Mouse (Mus musculus) MEL (cell line): Measurements from ENCODE around the gene Fgfrl1.

ENCODE experiments used
- BHLHE40 ChIP-seq: IDR thresholded peaks from 2 replicates; pipeline ENCODE4 v1.6.1; 2012; ENCODE audit warnings: low read depth, mild to moderate bottlenecking, inconsistent platforms, low read length, improper control_type of control experiment, borderline replicate concordance
- CTCF ChIP-seq, 3 experiments: IDR thresholded peaks in 2 of 3; conservative IDR thresholded peaks in 1 of 3; 2 replicates each; pipeline ENCODE4 v1.5.1; 2011 to 2012; ENCODE audit warnings: low read length in 3 of 3, low read depth in 2 of 3, mild to moderate bottlenecking in 2 of 3, improper control_type of control experiment in 1 of 3, inconsistent platforms in 1 of 3, mixed read lengths in 1 of 3, moderate library complexity in 1 of 3; ENCODE audit not compliant: control insufficient read depth in 1 of 3, insufficient read depth in 1 of 3, poor library complexity in 1 of 3, severe bottlenecking in 1 of 3
- E2F4 ChIP-seq: IDR thresholded peaks from 2 replicates; pipeline ENCODE4 v1.6.1; 2011; ENCODE audit warnings: low read depth, low read length, improper control_type of control experiment, borderline replicate concordance
- EP300 ChIP-seq, 2 experiments: IDR thresholded peaks; 2 replicates each; pipeline ENCODE4 v1.6.1; 2011; ENCODE audit warnings: improper control_type of control experiment in 2 of 2, low read length in 2 of 2, low read depth in 1 of 2, mild to moderate bottlenecking in 1 of 2
- MAX ChIP-seq: IDR thresholded peaks from 2 replicates; pipeline ENCODE4 v1.6.1; 2011; ENCODE audit warnings: low read length, improper control_type of control experiment
- POLR2A ChIP-seq, 2 experiments: IDR thresholded peaks; 2 replicates each; pipeline ENCODE4 v1.6.1; 2011 to 2012; ENCODE audit warnings: low read length in 2 of 2, mild to moderate bottlenecking in 2 of 2, control low read depth in 1 of 2, improper control_type of control experiment in 1 of 2, low read depth in 1 of 2, moderate library complexity in 1 of 2; ENCODE audit not compliant: control insufficient read depth in 1 of 2, insufficient read depth in 1 of 2, poor library complexity in 1 of 2
- RAD21 ChIP-seq: IDR thresholded peaks from 2 replicates; pipeline ENCODE4 v1.6.1; 2011; ENCODE audit warnings: mild to moderate bottlenecking, low read depth, low read length, improper control_type of control experiment
- TAL1 ChIP-seq: IDR thresholded peaks from 2 replicates; pipeline ENCODE4 v1.6.1; 2012; ENCODE audit warnings: mild to moderate bottlenecking, inconsistent platforms, low read length, moderate library complexity, mixed read lengths
- UBTF ChIP-seq: IDR thresholded peaks from 2 replicates; pipeline ENCODE4 v1.6.1; 2012; ENCODE audit warnings: low read depth, mild to moderate bottlenecking, inconsistent platforms, low read length, improper control_type of control experiment, moderate library complexity, borderline replicate concordance; ENCODE audit not compliant: insufficient read depth
- USF1 ChIP-seq: IDR thresholded peaks from 2 replicates; pipeline ENCODE4 v1.6.1; 2014; ENCODE audit warnings: low read depth, mild to moderate bottlenecking, inconsistent platforms, low read length, improper control_type of control experiment, moderate library complexity

- no peak for TF ChIP-seq CTCF (IDR thresholded peaks at IDR 0.05 in 2 of 3, conservative IDR thresholded peaks at IDR 0.05 in 1 of 3; ENCODE audit: control insufficient read depth in 1 of 3, insufficient read depth in 1 of 3, low read depth in 2 of 3, low read length in 3 of 3, poor library complexity in 1 of 3, severe bottlenecking in 1 of 3)
- no peak for TF ChIP-seq POLR2A (IDR thresholded peaks at IDR 0.05; ENCODE audit: control insufficient read depth in 1 of 2, insufficient read depth in 1 of 2, low read depth in 1 of 2, low read length in 2 of 2, poor library complexity in 1 of 2)
- TF ChIP-seq E2F4: no peak
- no peak for TF ChIP-seq BHLHE40
- TF ChIP-seq RAD21: no peak
- no peak for TF ChIP-seq MAX
- no peak for TF ChIP-seq EP300 (IDR thresholded peaks at IDR 0.05; ENCODE audit: low read depth in 1 of 2, low read length in 2 of 2)
- TF ChIP-seq UBTF: no peak
- no peak for TF ChIP-seq TAL1
- TF ChIP-seq USF1: no peak
Measured at GRCm38 (mm10) chr5:108662772-108663171, 29.4 kb upstream of the Fgfrl1 start.
